Comparison of ENCODE assay signal across 19 mouse cellular contexts in the genomic region with DNA sequence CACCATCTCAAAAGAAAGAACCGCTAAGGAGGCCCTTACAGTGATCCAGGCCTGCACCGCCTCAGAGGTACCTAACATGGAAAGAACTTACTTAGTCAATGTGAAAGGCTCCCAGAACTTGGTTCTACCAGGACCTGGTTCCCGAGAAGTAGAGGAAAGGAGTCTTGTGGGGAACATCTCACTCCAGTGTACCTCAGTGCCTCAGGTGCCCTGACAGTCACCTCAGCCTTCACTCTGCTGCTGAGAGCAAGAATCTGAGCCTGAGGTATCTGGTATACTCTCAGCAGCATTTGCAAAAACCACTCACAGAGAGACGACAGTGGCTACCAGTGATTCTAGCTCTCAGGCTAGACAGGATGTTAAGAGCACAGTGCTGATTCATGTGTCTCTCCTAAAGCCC. TPM values are rescaled to one million over a fixed set of nuclear protein-coding genes. Genes with fewer than 3 reads are reported as not detected.
DNase-seq lines count a peak whose midpoint lies in the region; ATAC-seq and TF ChIP-seq lines count a peak whose summit lies in the region.
"Had no signal": no experiment of that assay in that cellular context is flagged by ENCODE, and none has a peak within 500 bp of the region (broad histone marks: within the 10 kb centered on the region; RNA-seq: fewer than 3 reads in every experiment).

No protein-coding gene starts in this region.

- no peaks in the 10 kb centered on the region for H3K9me3 ChIP-seq in midbrain, embryonic 11.5 days (ENCODE audit: control insufficient read depth, low read length)
- H3K9me3 ChIP-seq in midbrain, postnatal 0 days (ENCODE audit: low read length) = no peaks in the 10 kb centered on the region
- H3K9me3 ChIP-seq: G1E had no signal

- no peak for ATAC-seq in midbrain, embryonic 11.5 days (ENCODE audit: low FRiP score)
- no peak for ATAC-seq in midbrain, postnatal 0 days (ENCODE audit: low FRiP score)
- ATAC-seq: activated CD4-positive, CD25-positive, alpha-beta regulatory T cell, adult 4 months; CD4-positive, CD25-positive, alpha-beta regulatory T cell, adult 4 months; Patski had no signal

- intact Hi-C loops in heart, postnatal 25 days (cut with DNase I) = no loop called here

- no peak for TF ChIP-seq CTCF in midbrain, postnatal 0 days (IDR thresholded peaks at IDR 0.05)

- no peaks in the 10 kb centered on the region for H3K27me3 ChIP-seq in midbrain, embryonic 11.5 days (ENCODE audit: control insufficient read depth, insufficient read depth, low read length)
- no peaks in the 10 kb centered on the region for H3K27me3 ChIP-seq in midbrain, postnatal 0 days (ENCODE audit: insufficient read depth, low read length)
- H3K27me3 ChIP-seq: Patski had no signal

- H3K4me2 ChIP-seq in midbrain, embryonic 11.5 days = no peak overlapping the region
- H3K4me2 ChIP-seq in midbrain, postnatal 0 days (ENCODE audit: low read depth, low read length, poor library complexity, severe bottlenecking) = no peak overlapping the region

- H3K9ac ChIP-seq in midbrain, embryonic 11.5 days (ENCODE audit: low read length) = no peak overlapping the region
- no peak overlapping the region for H3K9ac ChIP-seq in midbrain, postnatal 0 days (replicated peaks; ENCODE audit: low read length, poor library complexity, severe bottlenecking)

- no peak overlapping the region for H3K27ac ChIP-seq in midbrain, embryonic 11.5 days (ENCODE audit: low read depth, low read length)
- no peak overlapping the region for H3K27ac ChIP-seq in midbrain, postnatal 0 days (ENCODE audit: low read depth, low read length)

- no peak overlapping the region for H3K4me3 ChIP-seq in midbrain, embryonic 11.5 days (ENCODE audit: low read depth, low read length)
- H3K4me3 ChIP-seq in midbrain, postnatal 0 days (ENCODE audit: low read depth, low read length) = no peak overlapping the region

- H3K4me1 ChIP-seq in midbrain, embryonic 11.5 days (ENCODE audit: control insufficient read depth, insufficient read depth, low read length) = no peaks in the 10 kb centered on the region
- H3K4me1 ChIP-seq in midbrain, postnatal 0 days (ENCODE audit: insufficient read depth, low read length) = peaks cover 14% of the 10 kb centered on the region; the same call in 1 of the 2 replicates

- WGBS in midbrain, embryonic 11.5 days = 81% methylated on average over 4 of the region's 4 CpGs
- 88% methylated on average over 4 of the region's 4 CpGs for whole genome bisulfite sequencing in midbrain, postnatal 0 days

- no peaks in the 10 kb centered on the region for H3K36me3 ChIP-seq in midbrain, embryonic 11.5 days (ENCODE audit: control insufficient read depth, insufficient read depth, low read length)
- H3K36me3 ChIP-seq in midbrain, postnatal 0 days (ENCODE audit: insufficient read depth, low read length) = peaks cover 9% of the 10 kb centered on the region
- H3K36me3 ChIP-seq: G1E had no signal

- DNase-seq in heart, adult 11 months = peak; percentile 55
- DNase-seq in heart, postnatal 25 days (ENCODE audit: low spot score) = no peak
- DNase-seq in midbrain, embryonic 11.5 days (ENCODE audit: low spot score, missing footprints) = peak; percentile 67
- DNase-seq in midbrain, postnatal 0 days (ENCODE audit: low spot score) = no peak
- DNase-seq: adrenal gland, adult 2 months; adrenal gland, adult 8-10 months; adrenal gland, postnatal 10 days; adrenal gland, postnatal 14 days; adrenal gland, postnatal 25 days; adrenal gland, postnatal 36 days; B cell, adult 2 months; cerebellum, adult 11 months; cerebellum, adult 11-12 months; cerebellum, adult 18-20 months had no signal

RNA-seq across cellular contexts. Expression of gene Map3k9, which starts 6.8 kb away (rescaled TPM):
- total RNA-seq in heart, postnatal 25 days (2021) = under 1 TPM; 0.25 to 0.29 TPM
- polyA plus RNA-seq in midbrain, embryonic 11.5 days (2014; fragmentation: Nextera tagmentation; extraction: Ambion mirVana) = 1.9 and 2.2 TPM in 2 replicates
- total RNA-seq in midbrain, postnatal 0 days (2014; rRNA removed) = 67.1 and 71.1 TPM in 2 replicates
- 7.9 and 9.3 TPM in 2 replicates for polyA plus RNA-seq in midbrain, postnatal 0 days (2015; fragmentation: Nextera tagmentation; extraction: Ambion mirVana)
- total RNA-seq: MEL had no signal
- polyA plus RNA-seq: G1E had no signal

Comparison
In these comparisons a context has a peak if more than half of its experiments do, and no peak if none do; other contexts are left out.
1. DNase-seq: peak in heart, adult 11 months (single experiment) and midbrain, embryonic 11.5 days (single experiment); none in heart, postnatal 25 days (single experiment) and midbrain, postnatal 0 days (single experiment).
2. RNA of gene Map3k9, which starts 6.8 kb away (total RNA-seq): 67.1 to 71.1 TPM in midbrain, postnatal 0 days; 0.25 to 0.29 TPM in heart, postnatal 25 days; every median in the first group is over 10 times any median in the second.